Mouse (Mus musculus) neural tube, embryonic 15.5 days (tissue): ENCODE results near the gene Lipn. TPM values are rescaled to one million over a fixed set of nuclear protein-coding genes. Genes with fewer than 3 reads are reported as not detected.

Experiments used
- ATAC-seq: fragments of 200-750 bp; cut with Nextera tagmentation; 2 replicates; pipeline ENCODE4 v1.8.0; 2017; ENCODE audit warnings: mild to moderate bottlenecking, moderate TSS enrichment, moderate library complexity; ENCODE audit not compliant: low FRiP score
- H3K27ac ChIP-seq: fragments of 300-500 bp; sonication (generic); replicated peaks from 2 replicates; pipeline ENCODE4 v1.5.1; 2015; ENCODE audit warnings: mild to moderate bottlenecking, inconsistent platforms
- H3K27me3 ChIP-seq: fragments of 300-500 bp; sonication (generic); replicated peaks from 2 replicates; pipeline ENCODE4 v1.6.1; 2015; ENCODE audit warnings: inconsistent platforms
- H3K36me3 ChIP-seq: fragments of 300-500 bp; sonication (generic); 2 replicates; pipeline ENCODE4 v1.6.1; 2015; ENCODE audit warnings: inconsistent platforms
- H3K4me1 ChIP-seq: fragments of 300-500 bp; sonication (generic); 2 replicates; pipeline ENCODE4 v1.6.1; 2015; ENCODE audit warnings: inconsistent platforms
- H3K4me2 ChIP-seq: fragments of 300-500 bp; sonication (generic); 2 replicates; pipeline ENCODE4 v1.6.1; 2015; ENCODE audit warnings: inconsistent platforms, mild to moderate bottlenecking, moderate library complexity
- H3K4me3 ChIP-seq: fragments of 300-500 bp; sonication (generic); replicated peaks from 2 replicates; pipeline ENCODE4 v1.5.1; 2015; ENCODE audit warnings: mild to moderate bottlenecking, inconsistent platforms
- H3K9ac ChIP-seq: fragments of 300-500 bp; sonication (generic); replicated peaks from 2 replicates; pipeline ENCODE4 v1.6.1; 2015; ENCODE audit warnings: mild to moderate bottlenecking, inconsistent platforms
- H3K9me3 ChIP-seq: fragments of 300-500 bp; sonication (generic); replicated peaks from 2 replicates; pipeline ENCODE4 v1.6.1; 2016; ENCODE audit warnings: inconsistent platforms
- WGBS: fragments of 180-500 bp; shearing (Covaris S2); methylation state at CpG from one replicate; pipeline ENCODE4 v1.1.7; 2015; ENCODE audit warnings: mixed read lengths; 5-methylcytosine and 5-hydroxymethylcytosine counted together
- microRNA-seq: library from miRNA; unstranded; fragments of <30 nt; microRNA quantifications from one replicate; pipeline ENCODE4, GENCODE M21; 2017
- polyA plus RNA-seq: library from polyadenylated mRNA; unstranded; fragments of >200 nt; fragmentation: Nextera tagmentation; extraction: Ambion mirVana; gene quantifications from 2 replicates; pipeline ENCODE4 v1.2.1, GENCODE M21; 2015

Gene Lipn
- polyA plus RNA-seq, 1 experiment from 2014 or later: not detected

DNA sequence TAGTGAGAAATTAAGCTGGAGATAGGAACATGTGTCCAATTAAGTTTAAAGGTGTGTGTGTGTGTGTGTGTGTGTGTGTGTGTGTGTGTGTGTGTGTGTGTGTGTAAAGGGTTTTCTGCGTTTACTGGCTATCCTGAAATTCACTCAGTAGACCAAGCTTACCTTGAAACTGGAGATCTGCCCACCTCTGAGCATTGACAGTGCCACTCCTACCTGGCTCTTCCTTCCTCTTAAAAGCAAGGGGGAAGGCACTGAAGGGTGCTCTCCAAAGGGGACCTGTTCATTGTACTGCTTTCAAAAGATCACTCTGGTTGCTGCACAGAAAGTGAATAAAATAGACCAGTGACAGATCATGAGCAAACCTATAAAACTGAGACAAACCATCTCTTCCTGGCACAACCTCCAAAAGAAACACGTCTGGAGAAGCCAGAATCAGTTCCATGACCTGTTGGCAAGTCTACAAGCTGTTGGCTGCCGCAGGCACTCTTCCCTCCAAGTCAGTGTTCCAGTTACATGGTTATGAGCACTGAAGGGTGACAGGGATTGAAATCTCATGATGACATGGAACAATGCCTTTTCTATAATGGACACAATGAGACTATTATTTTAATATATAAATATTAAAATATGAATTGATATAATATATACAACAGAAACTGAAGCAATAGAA lies 22.0 kb downstream of the Lipn start:
- H3K36me3 ChIP-seq: no peaks in the 10 kb centered on the region

DNA sequence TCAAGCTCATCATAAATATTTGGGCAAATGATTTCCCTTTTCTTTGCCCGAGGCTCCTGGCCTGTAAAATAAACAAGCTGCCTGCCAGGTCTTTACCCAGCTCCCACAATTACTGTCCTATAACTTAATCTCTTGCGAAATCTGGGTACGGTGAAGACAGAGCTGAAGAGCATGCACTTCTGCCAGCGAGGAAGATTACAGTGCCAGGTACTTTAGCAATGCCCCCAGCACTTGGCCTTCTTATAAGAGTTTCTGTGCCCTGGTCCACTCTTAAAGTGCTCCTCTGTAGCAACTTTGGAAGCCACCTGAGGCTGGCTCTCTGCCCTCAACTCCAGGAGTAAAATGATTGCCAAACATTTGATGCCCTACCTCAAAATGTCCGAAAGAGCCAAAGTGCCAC lies 28.2 kb downstream of the Lipn start:
- Histone ChIP-seq H3K4me3 (no peak overlapping the region), H3K27ac (no peak overlapping the region), H3K9me3 (no peaks in the 10 kb centered on the region), H3K4me2 (no peak overlapping the region), H3K4me1 (no peaks in the 10 kb centered on the region), H3K36me3 (no peaks in the 10 kb centered on the region), H3K9ac (no peak overlapping the region), H3K27me3 (no peaks in the 10 kb centered on the region)
- 82% methylated on average over 5 of the region's 5 CpGs for WGBS
- no peak for ATAC-seq

More for the DNA sequence above, 22.0 kb downstream of the Lipn start:
- Histone ChIP-seq H3K4me1 (no peaks in the 10 kb centered on the region), H3K27me3 (no peaks in the 10 kb centered on the region), H3K27ac (no peak overlapping the region), H3K4me2 (no peak overlapping the region), H3K9me3 (no peaks in the 10 kb centered on the region), H3K9ac (no peak overlapping the region), H3K4me3 (no peak overlapping the region)
- 92% methylated on average over 3 of the region's 3 CpGs for WGBS
- no peak for ATAC-seq

DNA sequence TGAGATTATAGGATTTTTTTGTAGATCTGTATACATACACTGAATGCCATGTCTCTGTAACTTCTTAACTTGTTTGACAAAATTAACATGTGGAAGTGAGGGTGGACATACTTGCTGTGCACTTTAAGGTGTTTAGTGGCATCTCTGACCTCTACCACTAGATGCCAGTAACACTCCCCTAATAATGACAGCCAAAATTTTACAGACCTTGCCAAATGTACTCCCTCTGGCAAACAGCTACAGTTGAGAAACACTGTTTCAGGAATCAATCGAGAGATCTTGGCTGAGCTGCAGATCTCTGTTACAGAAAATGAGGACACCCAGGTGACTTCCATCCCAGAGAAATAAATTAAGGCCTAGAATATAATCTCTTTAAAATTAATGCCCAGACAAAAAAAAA lies 29.1 kb downstream of the Lipn start:
- Histone ChIP-seq H3K27ac (no peak overlapping the region), H3K9ac (no peak overlapping the region), H3K9me3 (no peaks in the 10 kb centered on the region), H3K4me2 (no peak overlapping the region), H3K36me3 (no peaks in the 10 kb centered on the region), H3K4me3 (no peak overlapping the region), H3K27me3 (no peaks in the 10 kb centered on the region), H3K4me1 (no peaks in the 10 kb centered on the region)
- WGBS: 81% methylated on average over 1 of the region's 1 CpGs
- no peak for ATAC-seq

DNA sequence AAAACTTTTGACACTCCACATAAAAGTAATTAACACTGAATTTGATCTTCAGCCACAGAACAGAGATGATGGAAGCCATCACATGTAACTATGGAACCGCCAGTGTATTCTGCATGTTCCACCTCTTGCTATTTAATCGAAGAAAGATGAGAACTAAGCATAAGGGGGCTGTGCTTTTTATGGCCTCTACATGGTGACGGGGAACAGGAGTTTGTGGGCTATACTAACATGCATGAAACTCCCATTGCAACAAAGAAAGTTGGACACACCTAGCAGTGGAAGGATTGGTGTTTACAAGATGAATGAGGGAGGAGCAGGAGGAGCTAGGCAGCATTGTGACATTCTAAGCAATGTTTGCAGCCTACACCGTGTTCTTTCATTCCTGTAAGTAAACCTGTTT lies 33.5 kb downstream of the Lipn start, which contains the start of gene Lipm:
TSS of gene Lipm (plus strand) at position 301 of the 400 bp plus-strand sequence.
- Histone ChIP-seq H3K4me3 (no peak within 1 kb of the TSS), H3K9me3 (no peaks in the 10 kb centered on the region), H3K36me3 (no peaks in the 10 kb centered on the region), H3K4me2 (no peak within 1 kb of the TSS), H3K4me1 (no peaks in the 10 kb centered on the region), H3K27ac (no peak within 1 kb of the TSS), H3K27me3 (no peaks in the 10 kb centered on the region), H3K9ac (no peak within 1 kb of the TSS)
- 81% methylated on average over 4 of the region's 4 CpGs for WGBS
- no peak for ATAC-seq

DNA sequence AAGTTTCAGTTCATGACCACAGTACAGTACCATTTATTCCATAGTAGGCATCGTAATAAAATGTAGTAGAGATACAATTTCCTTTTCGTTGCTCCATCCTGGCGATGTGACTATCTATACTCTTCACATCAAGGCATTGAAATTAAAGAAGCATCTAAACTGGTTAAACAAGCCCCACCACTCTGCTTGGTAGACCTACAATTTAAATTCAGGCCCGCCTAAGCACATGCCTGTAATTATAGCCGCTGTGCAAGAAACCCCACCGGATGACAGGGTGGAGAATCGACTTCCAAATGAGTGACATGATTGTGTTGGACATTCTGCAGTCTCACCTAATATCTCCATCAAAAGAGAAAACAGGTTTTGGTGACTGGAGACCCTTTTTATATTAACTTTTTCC lies 34.7 kb downstream of the Lipn start:
- H3K27ac ChIP-seq: no peak overlapping the region
- H3K27me3 ChIP-seq: no peaks in the 10 kb centered on the region
- no peak for ATAC-seq
- no peak overlapping the region for H3K4me2 ChIP-seq
- no peaks in the 10 kb centered on the region for H3K36me3 ChIP-seq
- no peaks in the 10 kb centered on the region for H3K4me1 ChIP-seq
- no peak overlapping the region for H3K9ac ChIP-seq
- no peaks in the 10 kb centered on the region for H3K9me3 ChIP-seq
- WGBS: 94% methylated on average over 7 of the region's 7 CpGs
- H3K4me3 ChIP-seq: no peak overlapping the region

DNA sequence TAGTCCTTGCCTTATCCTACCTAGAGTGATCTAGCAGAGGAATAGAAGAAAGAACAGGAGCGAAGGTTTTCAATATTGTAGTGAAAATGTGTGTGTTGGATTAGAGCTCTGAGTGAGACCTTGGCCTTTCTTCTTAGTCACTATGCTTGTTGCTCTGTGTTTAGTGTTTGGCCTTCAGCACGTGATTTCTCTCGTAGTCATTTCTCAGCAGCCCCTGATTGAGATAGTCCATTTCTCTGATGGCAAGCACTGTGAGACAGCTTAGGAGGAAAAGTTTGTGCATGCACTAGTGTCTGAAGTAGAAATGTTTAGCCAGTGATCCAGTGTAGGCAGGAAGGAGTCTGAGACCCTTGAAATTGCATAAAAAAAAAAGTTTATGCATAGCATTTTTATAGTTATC lies 37.7 kb downstream of the Lipn start:
- WGBS: 88% methylated on average over 3 of the region's 3 CpGs
- Histone ChIP-seq H3K9me3 (no peaks in the 10 kb centered on the region), H3K4me1 (no peaks in the 10 kb centered on the region), H3K27me3 (no peaks in the 10 kb centered on the region), H3K9ac (no peak overlapping the region), H3K36me3 (no peaks in the 10 kb centered on the region), H3K27ac (no peak overlapping the region), H3K4me2 (no peak overlapping the region), H3K4me3 (no peak overlapping the region)
- ATAC-seq: no peak

- Histone ChIP-seq H3K4me1 (no peaks in the 10 kb centered on the region), H3K36me3 (no peaks in the 10 kb centered on the region), H3K4me2 (no peak overlapping the region), H3K27me3 (no peaks in the 10 kb centered on the region), H3K9ac (no peak overlapping the region), H3K4me3 (no peak overlapping the region), H3K9me3 (no peaks in the 10 kb centered on the region), H3K27ac (no peak overlapping the region)
- no peak for ATAC-seq
- WGBS: 75% methylated on average over 1 of the region's 1 CpGs
Observed at GRCm38 (mm10) chr19:34119102-34119501, 51.9 kb downstream of the Lipn start.

- Histone ChIP-seq H3K36me3 (no peaks in the 10 kb centered on the region), H3K9me3 (no peaks in the 10 kb centered on the region), H3K27me3 (no peaks in the 10 kb centered on the region), H3K4me3 (no peak overlapping the region), H3K4me1 (no peaks in the 10 kb centered on the region), H3K9ac (no peak overlapping the region), H3K4me2 (no peak overlapping the region), H3K27ac (no peak overlapping the region)
- ATAC-seq: no peak
- WGBS: 91% methylated on average over 4 of the region's 4 CpGs
Observed at GRCm38 (mm10) chr19:34119653-34120052, 52.5 kb downstream of the Lipn start.

- H3K9ac ChIP-seq: no peak overlapping the region
- H3K27me3 ChIP-seq: no peaks in the 10 kb centered on the region
- H3K27ac ChIP-seq: no peak overlapping the region
- H3K9me3 ChIP-seq: no peaks in the 10 kb centered on the region
- WGBS: 80% methylated on average over 3 of the region's 3 CpGs
- H3K36me3 ChIP-seq: no peaks in the 10 kb centered on the region
- no peaks in the 10 kb centered on the region for H3K4me1 ChIP-seq
- H3K4me3 ChIP-seq: no peak overlapping the region
- ATAC-seq: no peak
- H3K4me2 ChIP-seq: no peak overlapping the region
Observed at GRCm38 (mm10) chr19:34120107-34120731, 53.1 kb downstream of the Lipn start.

Small RNA genes within 50 kb of the gene (microRNA-seq; reads per million reads assigned to microRNA genes)
- gene Gm23334: not detected

Other genes starting within 250 kb of the Lipn start
- not detected in 2 replicates for gene Lipf, start 106.2 kb upstream of the Lipn start, polyA plus RNA-seq
- gene Lipk, start 59.1 kb upstream of the Lipn start, polyA plus RNA-seq: not detected in 2 replicates
- gene Lipm, start 33.6 kb downstream of the Lipn start, polyA plus RNA-seq: 0.08 and 0.11 TPM in 2 replicates
- 1.9 TPM in 1 of 2 replicates, not detected in the other for gene Ankrd22, start 98.7 kb downstream of the Lipn start, polyA plus RNA-seq
- 25.8 and 28.3 TPM in 2 replicates for gene Stambpl1, start 124.9 kb downstream of the Lipn start, polyA plus RNA-seq
- gene Acta2, start 188.2 kb downstream of the Lipn start, polyA plus RNA-seq: 21.1 and 200 TPM in 2 replicates
- 1.4 and 2.1 TPM in 2 replicates for gene Fas, start 223.3 kb downstream of the Lipn start, polyA plus RNA-seq